Mouse (Mus musculus) kidney, postnatal 10 days (tissue): ENCODE measurements at regions not wholly inside any gene's neighbourhood (a gene's known extent, or its start where the extent isn't known, plus 50 kb on each side); places are given as distances from the start of the nearest gene placed in this dataset.

Experiments
- DNase-seq: peaks from one replicate; pipeline ENCODE4 v3.0.0; 2021; ENCODE audit warnings: mixed read lengths

GRCm38 (mm10) chr4:138509901-138510300, 55.8 kb downstream of the Camk2n1 start:
- DNase-seq, result no peak

GRCm38 (mm10) chr4:138513876-138514275, 59.8 kb downstream of the Camk2n1 start:
- peak; percentile 48 for DNase-seq
